Mouse (Mus musculus) forebrain, embryonic 15.5 days (tissue): ENCODE results near the gene Vmn2r45. TPM values are rescaled to one million over a fixed set of nuclear protein-coding genes. Genes with fewer than 3 reads are reported as not detected.
"Not testable (repeated sequence)": the region's sequence is repeated elsewhere in the genome, so short reads cannot be mapped to it uniquely, and the experiment has no call there.

Source experiments
- ATAC-seq: fragments of 200-750 bp; cut with Nextera tagmentation; replicated peaks from 2 replicates; pipeline ENCODE4 v1.8.0; 2017; ENCODE audit warnings: mild to moderate bottlenecking, moderate TSS enrichment, moderate library complexity
- H3K27ac ChIP-seq: fragments of 300-500 bp; sonication (generic); replicated peaks from 2 replicates; pipeline ENCODE4 v1.5.1; 2015; ENCODE audit warnings: mild to moderate bottlenecking, inconsistent platforms
- H3K27me3 ChIP-seq: fragments of 300-500 bp; sonication (generic); 2 replicates; pipeline ENCODE4 v1.6.1; 2015; ENCODE audit warnings: inconsistent platforms
- H3K36me3 ChIP-seq: fragments of 300-500 bp; sonication (generic); 2 replicates; pipeline ENCODE4 v1.6.1; 2015; ENCODE audit warnings: mild to moderate bottlenecking, inconsistent platforms
- H3K4me1 ChIP-seq: fragments of 300-500 bp; sonication (generic); 2 replicates; pipeline ENCODE4 v1.6.1; 2015; ENCODE audit warnings: inconsistent platforms
- H3K4me2 ChIP-seq: fragments of 300-500 bp; sonication (generic); replicated peaks from 2 replicates; pipeline ENCODE4 v1.6.1; 2015; ENCODE audit warnings: mild to moderate bottlenecking, inconsistent platforms
- H3K4me3 ChIP-seq: fragments of 300-500 bp; sonication (generic); 2 replicates; pipeline ENCODE4 v1.5.1; 2015; ENCODE audit warnings: mild to moderate bottlenecking, inconsistent platforms
- H3K9ac ChIP-seq: fragments of 300-500 bp; sonication (generic); replicated peaks from 2 replicates; pipeline ENCODE4 v1.6.1; 2015; ENCODE audit warnings: mild to moderate bottlenecking, inconsistent platforms
- H3K9me3 ChIP-seq: fragments of 300-500 bp; sonication (generic); 2 replicates; pipeline ENCODE4 v1.6.1; 2016; ENCODE audit warnings: inconsistent platforms
- WGBS: fragments of 180-500 bp; shearing (Covaris S2); methylation state at CpG from one replicate; pipeline ENCODE4 v1.1.7; 2015; ENCODE audit warnings: mixed read lengths; 5-methylcytosine and 5-hydroxymethylcytosine counted together
- polyA plus RNA-seq: library from polyadenylated mRNA; unstranded; fragments of >200 nt; fragmentation: Nextera tagmentation; extraction: Ambion mirVana; gene quantifications from 2 replicates; pipeline ENCODE4 v1.2.1, GENCODE M21; 2015

The Vmn2r45 gene
- not detected in 2 replicates for polyA plus RNA-seq

GRCm38 (mm10) chr7:8488975-8489374 is at the start of gene Vmn2r45:
Vmn2r45 (minus strand) TSS chr7:8489075.
- ATAC-seq, H3K27me3 ChIP-seq, H3K4me2 ChIP-seq, H3K9me3 ChIP-seq, H3K4me1 ChIP-seq, H3K36me3 ChIP-seq, H3K4me3 ChIP-seq, H3K27ac ChIP-seq, H3K9ac ChIP-seq: not testable (repeated sequence)
- WGBS, result 53% methylated on average over 2 of the region's 2 CpGs

Other genes starting within 250 kb of the Vmn2r45 start
- gene Vmn2r43, start 228.5 kb downstream of the Vmn2r45 start, polyA plus RNA-seq, result not detected in 2 replicates
- not detected in 2 replicates for gene Vmn2r44, start 105.7 kb downstream of the Vmn2r45 start, polyA plus RNA-seq